Mouse (Mus musculus) embryonic facial prominence, embryonic 15.5 days (tissue): ENCODE measurements around the gene Zhx3. TPM values are rescaled to one million over a fixed set of nuclear protein-coding genes. Genes with fewer than 3 reads are reported as not detected.

Experiments used
- ATAC-seq: fragments of 200-750 bp; cut with Nextera tagmentation; 2 replicates; pipeline ENCODE4 v1.8.0; 2017; ENCODE audit warnings: low read depth, moderate TSS enrichment; ENCODE audit not compliant: insufficient number of reproducible peaks, low FRiP score, low TSS enrichment
- H3K27ac ChIP-seq: fragments of 300-500 bp; sonication (generic); replicated peaks from 2 replicates; pipeline ENCODE4 v1.5.1; 2015; ENCODE audit warnings: mild to moderate bottlenecking, inconsistent platforms
- H3K27me3 ChIP-seq: fragments of 300-500 bp; sonication (generic); 2 replicates; pipeline ENCODE4 v1.6.1; 2015; ENCODE audit warnings: inconsistent platforms
- H3K36me3 ChIP-seq: fragments of 300-500 bp; sonication (generic); 2 replicates; pipeline ENCODE4 v1.6.1; 2015; ENCODE audit warnings: mild to moderate bottlenecking, inconsistent platforms
- H3K4me1 ChIP-seq: fragments of 300-500 bp; sonication (generic); 2 replicates; pipeline ENCODE4 v1.6.1; 2015; ENCODE audit warnings: inconsistent platforms
- H3K4me2 ChIP-seq: fragments of 300-500 bp; sonication (generic); replicated peaks from 2 replicates; pipeline ENCODE4 v1.6.1; 2015; ENCODE audit warnings: mild to moderate bottlenecking, inconsistent platforms
- H3K4me3 ChIP-seq: fragments of 300-500 bp; sonication (generic); replicated peaks from 2 replicates; pipeline ENCODE4 v1.5.1; 2015; ENCODE audit warnings: mild to moderate bottlenecking, inconsistent platforms
- H3K9ac ChIP-seq: fragments of 300-500 bp; sonication (generic); 2 replicates; pipeline ENCODE4 v1.6.1; 2015; ENCODE audit warnings: inconsistent platforms
- H3K9me3 ChIP-seq: fragments of 300-500 bp; sonication (generic); replicated peaks from 2 replicates; pipeline ENCODE4 v1.6.1; 2016; ENCODE audit warnings: inconsistent platforms
- whole genome bisulfite sequencing: fragments of 180-500 bp; shearing (Covaris S2); methylation state at CpG from one replicate; pipeline ENCODE4 v1.1.7; 2015; 5-methylcytosine and 5-hydroxymethylcytosine counted together
- polyA plus RNA-seq: library from polyadenylated mRNA; unstranded; fragments of >200 nt; fragmentation: Nextera tagmentation; extraction: Ambion mirVana; gene quantifications from 2 replicates; pipeline ENCODE4 v1.2.1, GENCODE M21; 2015

Zhx3 gene
- polyA plus RNA-seq, 1 experiment from 2014 or later = 14.3 TPM

DNA sequence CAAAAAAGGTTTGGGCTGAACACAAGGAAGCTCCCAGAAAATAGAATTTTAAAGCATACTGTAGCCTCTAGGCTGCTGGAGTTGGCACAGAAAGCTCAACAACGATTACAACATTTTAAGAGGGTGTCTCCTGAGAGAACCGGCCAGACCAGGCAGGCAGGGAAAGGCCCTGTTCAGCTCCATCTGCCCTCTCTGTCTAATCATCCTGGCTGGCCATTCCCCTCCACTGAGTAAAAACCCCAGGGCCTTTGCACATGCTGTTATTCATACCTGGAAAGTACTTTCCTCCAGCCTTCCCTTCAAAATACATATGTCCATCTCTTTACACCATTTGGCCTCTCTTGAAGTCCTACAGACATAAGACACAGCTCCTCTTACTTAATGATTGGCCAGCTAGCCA lies 143.4 kb downstream of the Zhx3 start:
- H3K4me1 ChIP-seq = peaks cover 37% of the 10 kb centered on the region
- H3K36me3 ChIP-seq = peaks cover 8% of the 10 kb centered on the region; the same call in 1 of the 2 replicates
- no peaks in the 10 kb centered on the region for H3K27me3 ChIP-seq
- no peak overlapping the region for H3K4me3 ChIP-seq
- ATAC-seq = no peak
- no peak overlapping the region for H3K4me2 ChIP-seq
- 59% methylated on average over 2 of the region's 2 CpGs for WGBS
- no peaks in the 10 kb centered on the region for H3K9me3 ChIP-seq
- H3K9ac ChIP-seq = no peak overlapping the region
- H3K27ac ChIP-seq = peak overlapping the region; percentile 58; the same call in 1 of the 2 replicates

DNA sequence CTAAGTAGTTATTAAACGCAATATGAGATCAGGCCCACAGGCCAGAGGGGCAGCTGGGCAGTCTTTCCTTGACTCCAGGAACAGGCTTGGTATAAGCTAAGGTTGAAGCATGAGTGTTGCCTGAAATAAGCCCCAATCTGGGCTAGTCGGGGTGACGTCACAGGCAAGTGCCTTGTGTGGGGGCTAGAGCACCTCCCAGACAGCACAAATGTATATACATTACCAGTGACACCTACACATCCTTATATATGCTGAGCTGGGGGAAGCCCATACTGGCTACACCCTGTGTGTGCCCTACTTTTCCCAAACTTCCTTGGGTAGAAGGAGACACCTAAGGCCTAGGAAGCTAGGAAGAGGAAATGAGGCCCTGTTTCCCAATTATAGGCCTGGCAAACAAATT lies 143.8 kb downstream of the Zhx3 start:
- H3K4me1 ChIP-seq = peaks cover 33% of the 10 kb centered on the region
- WGBS = 88% methylated on average over 3 of the region's 3 CpGs
- no peak overlapping the region for H3K9ac ChIP-seq
- no peak for ATAC-seq
- H3K4me2 ChIP-seq = no peak overlapping the region
- peaks cover 13% of the 10 kb centered on the region for H3K36me3 ChIP-seq
- H3K27ac ChIP-seq = peak overlapping the region; percentile 58; the same call in 1 of the 2 replicates
- no peaks in the 10 kb centered on the region for H3K9me3 ChIP-seq
- H3K27me3 ChIP-seq = no peaks in the 10 kb centered on the region
- no peak overlapping the region for H3K4me3 ChIP-seq

GRCm38 (mm10) chr2:160725877-160726864 lies 146.6 kb downstream of the Zhx3 start:
- H3K4me3 ChIP-seq = no peak overlapping the region
- H3K27me3 ChIP-seq = no peaks in the 10 kb centered on the region
- H3K4me2 ChIP-seq = no peak overlapping the region
- 84% methylated on average over 6 of the region's 6 CpGs for WGBS
- peaks cover 14% of the 10 kb centered on the region for H3K4me1 ChIP-seq
- H3K9ac ChIP-seq = no peak overlapping the region
- no peaks in the 10 kb centered on the region for H3K9me3 ChIP-seq
- H3K36me3 ChIP-seq = peaks cover 34% of the 10 kb centered on the region
- ATAC-seq = no peak
- H3K27ac ChIP-seq = no peak overlapping the region

DNA sequence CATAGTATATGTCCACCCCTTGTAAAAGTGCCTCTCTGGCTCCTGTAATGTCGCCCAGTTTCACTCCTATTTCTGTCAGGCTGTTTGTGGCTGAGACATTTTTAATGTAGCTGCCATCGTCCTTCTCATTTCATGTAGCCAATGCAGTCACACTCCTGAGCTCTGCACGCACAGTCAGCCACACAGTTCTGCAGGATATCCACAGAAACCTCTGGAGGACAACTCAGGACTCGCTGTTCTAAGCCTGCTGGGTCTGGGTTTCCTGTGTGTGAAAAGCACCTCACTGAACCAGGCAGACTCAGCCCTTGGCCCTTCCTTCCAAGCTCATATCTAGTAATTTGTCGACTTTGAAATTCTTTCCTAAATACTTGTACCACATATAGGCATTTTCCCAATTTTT lies 148.3 kb downstream of the Zhx3 start:
- H3K9ac ChIP-seq = no peak overlapping the region
- peaks cover 46% of the 10 kb centered on the region for H3K36me3 ChIP-seq
- peaks cover under 1% of the 10 kb centered on the region; the same call in 1 of the 2 replicates for H3K4me1 ChIP-seq
- no peaks in the 10 kb centered on the region for H3K9me3 ChIP-seq
- WGBS = 86% methylated on average over 5 of the region's 5 CpGs
- no peak overlapping the region for H3K4me3 ChIP-seq
- no peak overlapping the region for H3K4me2 ChIP-seq
- no peaks in the 10 kb centered on the region for H3K27me3 ChIP-seq
- no peak overlapping the region for H3K27ac ChIP-seq
- ATAC-seq = no peak

GRCm38 (mm10) chr2:160723613-160724375 lies 149.0 kb downstream of the Zhx3 start:
- no peak overlapping the region for H3K4me3 ChIP-seq
- no peak overlapping the region for H3K9ac ChIP-seq
- H3K27ac ChIP-seq = no peak overlapping the region
- H3K4me2 ChIP-seq = no peak overlapping the region
- peaks cover 53% of the 10 kb centered on the region for H3K36me3 ChIP-seq
- H3K9me3 ChIP-seq = no peaks in the 10 kb centered on the region
- no peaks in the 10 kb centered on the region for H3K4me1 ChIP-seq
- ATAC-seq = no peak
- H3K27me3 ChIP-seq = no peaks in the 10 kb centered on the region
- WGBS = 97% methylated on average over 4 of the region's 4 CpGs

DNA sequence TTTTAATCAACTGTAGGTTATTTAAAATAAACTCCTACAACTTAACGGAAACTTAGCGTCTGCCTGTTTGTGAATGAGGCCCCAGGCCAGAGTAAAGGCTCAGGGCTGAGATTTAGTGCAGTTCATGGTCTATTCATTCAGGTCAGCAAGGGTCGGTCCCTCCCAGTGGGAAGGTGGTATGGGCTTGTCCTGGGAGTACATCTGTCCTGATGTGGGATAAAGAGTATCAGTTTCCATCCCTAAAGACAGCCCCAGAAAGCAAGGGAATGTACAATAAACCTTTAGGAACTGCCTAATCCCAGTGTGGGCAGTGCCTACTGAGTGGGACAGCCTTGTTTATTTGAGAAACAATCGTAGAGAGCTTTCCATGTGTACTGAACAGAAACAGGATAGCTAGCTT lies 150.1 kb downstream of the Zhx3 start:
- H3K4me3 ChIP-seq = no peak overlapping the region
- no peaks in the 10 kb centered on the region for H3K9me3 ChIP-seq
- H3K9ac ChIP-seq = no peak overlapping the region
- H3K4me1 ChIP-seq = no peaks in the 10 kb centered on the region
- peaks cover 61% of the 10 kb centered on the region for H3K36me3 ChIP-seq
- H3K4me2 ChIP-seq = no peak overlapping the region
- H3K27ac ChIP-seq = no peak overlapping the region
- 77% methylated on average over 4 of the region's 4 CpGs for WGBS
- no peaks in the 10 kb centered on the region for H3K27me3 ChIP-seq
- no peak for ATAC-seq

- H3K9me3 ChIP-seq = no peaks in the 10 kb centered on the region
- H3K27ac ChIP-seq = no peak overlapping the region
- no peak for ATAC-seq
- H3K4me3 ChIP-seq = no peak overlapping the region
- WGBS = 78% methylated on average over 3 of the region's 3 CpGs
- no peak overlapping the region for H3K9ac ChIP-seq
- no peaks in the 10 kb centered on the region for H3K27me3 ChIP-seq
- H3K4me1 ChIP-seq = no peaks in the 10 kb centered on the region
- H3K4me2 ChIP-seq = no peak overlapping the region
- H3K36me3 ChIP-seq = peaks cover 80% of the 10 kb centered on the region
Measured at GRCm38 (mm10) chr2:160718811-160719210, 154.0 kb downstream of the Zhx3 start.

- no peak for ATAC-seq
- H3K4me3 ChIP-seq = no peak overlapping the region
- peaks cover 76% of the 10 kb centered on the region for H3K36me3 ChIP-seq
Measured at GRCm38 (mm10) chr2:160717269-160717668, 155.5 kb downstream of the Zhx3 start.

GRCm38 (mm10) chr2:160715463-160716030 lies 157.3 kb downstream of the Zhx3 start:
- 80% methylated on average over 4 of the region's 4 CpGs for WGBS
- Histone ChIP-seq H3K4me3 (no peak overlapping the region), H3K36me3 (peaks cover 79% of the 10 kb centered on the region), H3K9me3 (no peaks in the 10 kb centered on the region), H3K4me2 (no peak overlapping the region), H3K4me1 (no peaks in the 10 kb centered on the region), H3K27me3 (no peaks in the 10 kb centered on the region), H3K27ac (no peak overlapping the region), H3K9ac (no peak overlapping the region)
- no peak for ATAC-seq

More at GRCm38 (mm10) chr2:160717269-160717668, 155.5 kb downstream of the Zhx3 start:
- Histone ChIP-seq H3K27ac (no peak overlapping the region), H3K9me3 (no peaks in the 10 kb centered on the region), H3K4me2 (no peak overlapping the region), H3K9ac (no peak overlapping the region), H3K27me3 (no peaks in the 10 kb centered on the region), H3K4me1 (no peaks in the 10 kb centered on the region)
- 70% methylated on average over 5 of the region's 5 CpGs for WGBS

GRCm38 (mm10) chr2:160707673-160708072 lies 165.1 kb downstream of the Zhx3 start:
- H3K27me3 ChIP-seq = no peaks in the 10 kb centered on the region
- H3K9me3 ChIP-seq = no peaks in the 10 kb centered on the region
- no peak overlapping the region for H3K27ac ChIP-seq
- H3K4me3 ChIP-seq = no peak overlapping the region
- H3K4me1 ChIP-seq = no peaks in the 10 kb centered on the region
- no peak overlapping the region for H3K9ac ChIP-seq
- peaks cover 58% of the 10 kb centered on the region for H3K36me3 ChIP-seq
- ATAC-seq = no peak
- no peak overlapping the region for H3K4me2 ChIP-seq
- WGBS = 92% methylated on average over 3 of the region's 3 CpGs

DNA sequence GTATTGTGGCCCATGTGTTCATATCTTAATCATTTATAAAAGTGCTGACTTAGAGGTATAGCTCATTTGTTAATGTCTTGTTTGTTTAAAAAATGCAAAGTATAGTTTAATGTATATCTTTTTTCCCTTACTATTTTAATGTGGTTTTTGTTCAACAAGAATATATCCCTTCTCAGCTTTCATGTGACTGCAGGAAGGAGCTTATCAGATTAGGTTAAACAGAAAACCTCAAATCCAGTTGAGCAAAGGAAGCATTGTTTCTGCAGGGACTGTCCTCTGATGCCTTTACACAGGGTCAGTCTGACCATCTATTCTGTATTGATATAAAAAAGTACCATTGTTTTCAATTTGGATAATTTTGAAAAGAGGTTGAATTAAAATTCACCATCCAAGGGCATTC lies 170.0 kb downstream of the Zhx3 start:
- H3K9me3 ChIP-seq = no peaks in the 10 kb centered on the region
- H3K4me1 ChIP-seq = no peaks in the 10 kb centered on the region
- H3K27me3 ChIP-seq = no peaks in the 10 kb centered on the region
- H3K9ac ChIP-seq = no peak overlapping the region
- peaks cover 52% of the 10 kb centered on the region for H3K36me3 ChIP-seq
- no peak for ATAC-seq
- H3K4me2 ChIP-seq = no peak overlapping the region
- no peak overlapping the region for H3K4me3 ChIP-seq
- H3K27ac ChIP-seq = no peak overlapping the region
